Mouse (Mus musculus) left cerebral cortex, adult 18-20 months (tissue): ENCODE measurements at regions not wholly inside any gene's neighbourhood (a gene's known extent, or its start where the extent isn't known, plus 50 kb on each side); places are given as distances from the start of the nearest gene placed in this dataset.

Experiments
- DNase-seq, 2 experiments: peaks; one replicate each; pipeline ENCODE4 v3.0.0; 2021 to 2022; ENCODE audit warnings: low spot score in 2 of 2, mixed read lengths in 1 of 2

GRCm38 (mm10) chr10:19086995-19087394, 71.5 kb upstream of the Tnfaip3 start:
- no peak for DNase-seq

- no peak for DNase-seq
Measured at GRCm38 (mm10) chr10:19082136-19082535, 66.7 kb upstream of the Tnfaip3 start.

- DNase-seq: no peak
Measured at GRCm38 (mm10) chr10:19078047-19078446, 62.6 kb upstream of the Tnfaip3 start.

- no peak for DNase-seq
Measured at GRCm38 (mm10) chr10:19068377-19068776, 52.9 kb upstream of the Tnfaip3 start.

- no peak for DNase-seq
Measured at GRCm38 (mm10) chr10:19067623-19068022, 52.2 kb upstream of the Tnfaip3 start.

- DNase-seq: no peak
Measured at GRCm38 (mm10) chr10:19066821-19067350, 51.4 kb upstream of the Tnfaip3 start.
